Mouse (Mus musculus): Measurements from ENCODE around the gene Iffo2.
A peak's percentile ranks its signal among the peaks of the same experiment; 100 is the strongest.

Iffo2 gene

GRCm38 (mm10) chr4:139532081-139532480 lies 1.7 kb downstream of the Iffo2 start:
- DNase-seq (ENCODE audit: low read depth): no peak

- no peak for DNase-seq (ENCODE audit: low read depth)
Measured at GRCm38 (mm10) chr4:139535127-139535695, 4.9 kb downstream of the Iffo2 start.

DNA sequence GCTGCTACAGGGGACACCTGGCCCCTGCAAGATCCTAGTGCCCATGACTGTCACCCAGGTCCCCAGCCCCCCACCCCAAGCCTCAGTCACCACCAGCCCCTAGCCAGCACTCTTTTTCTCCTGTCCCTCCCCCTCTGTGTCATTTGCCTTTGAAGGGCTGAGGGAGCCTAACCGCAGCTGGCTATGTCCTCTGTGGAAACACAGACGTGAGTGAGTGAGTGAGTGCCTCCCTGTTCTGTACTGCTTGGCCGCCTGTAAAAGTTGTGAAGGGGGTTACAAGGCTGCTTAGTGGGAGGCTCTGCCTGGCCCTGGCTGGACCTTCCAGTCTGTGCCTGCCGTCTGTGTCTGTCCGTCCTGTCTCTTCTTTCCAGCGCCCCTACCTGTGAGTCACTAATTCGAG lies 5.4 kb downstream of the Iffo2 start:
- DNase-seq (ENCODE audit: low read depth): no peak

DNA sequence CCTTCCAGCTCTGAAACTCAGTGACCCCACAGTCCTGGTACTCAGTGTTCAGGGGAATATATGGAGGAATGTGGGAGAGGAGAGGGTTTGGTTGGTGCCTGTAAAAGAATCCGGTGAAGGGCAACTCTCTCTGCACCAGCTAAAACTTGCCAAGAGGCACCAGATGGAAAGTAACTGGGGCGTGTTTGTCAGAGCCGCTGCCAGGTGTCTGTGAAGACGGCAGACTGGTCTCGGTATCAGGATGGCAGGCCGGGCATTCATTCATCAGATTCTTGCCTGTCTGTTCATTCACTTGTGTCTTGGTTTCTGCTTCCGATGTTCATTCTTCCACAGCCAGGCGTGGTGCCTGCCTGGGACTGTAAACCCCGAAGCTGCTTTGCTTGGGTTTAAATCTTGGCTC lies 6.4 kb downstream of the Iffo2 start:
- DNase-seq (ENCODE audit: low read depth): no peak

DNA sequence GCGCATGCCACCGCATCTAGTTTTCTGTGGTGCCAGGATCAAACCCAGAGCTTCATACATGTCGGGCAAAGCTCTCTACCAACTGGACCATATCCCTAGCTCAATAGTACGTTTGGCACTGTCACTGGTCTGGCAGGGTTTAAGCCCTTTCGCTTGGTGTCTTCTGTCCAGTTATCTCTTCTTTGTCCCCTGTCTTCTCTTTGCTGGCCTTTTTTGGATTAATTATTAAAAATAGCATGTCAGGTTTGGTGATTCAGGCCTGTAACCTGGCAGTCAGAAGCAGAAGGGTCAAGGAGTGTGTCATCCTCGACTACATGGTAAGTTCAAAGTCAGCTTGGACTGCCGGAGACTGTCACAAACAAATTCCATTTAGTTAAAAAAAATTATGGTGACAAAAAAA lies 10.4 kb downstream of the Iffo2 start:
- no peak for DNase-seq (ENCODE audit: low read depth)

- no peak for DNase-seq (ENCODE audit: low read depth)
Measured at GRCm38 (mm10) chr4:139545791-139546190, 15.4 kb downstream of the Iffo2 start.

DNA sequence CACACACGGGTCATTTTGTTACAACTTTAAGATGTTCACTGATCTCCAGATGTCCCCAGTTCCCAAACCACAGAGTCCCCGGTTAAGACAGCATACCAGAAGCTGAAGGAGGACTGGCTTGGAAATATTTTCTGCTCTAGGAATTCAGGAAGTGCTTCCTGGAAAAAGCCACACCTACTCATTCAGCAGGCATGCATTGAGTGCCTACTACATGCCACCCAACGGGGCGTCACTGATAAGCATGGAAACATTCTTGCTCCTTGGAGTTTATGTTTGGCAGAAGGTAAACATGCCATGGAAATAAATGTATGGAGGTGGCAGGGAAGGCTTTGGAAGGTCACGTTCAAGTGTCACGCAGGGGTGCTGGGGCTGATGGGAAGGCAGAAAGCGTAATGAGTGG lies 19.1 kb downstream of the Iffo2 start:
- DNase-seq (ENCODE audit: low read depth): no peak

DNA sequence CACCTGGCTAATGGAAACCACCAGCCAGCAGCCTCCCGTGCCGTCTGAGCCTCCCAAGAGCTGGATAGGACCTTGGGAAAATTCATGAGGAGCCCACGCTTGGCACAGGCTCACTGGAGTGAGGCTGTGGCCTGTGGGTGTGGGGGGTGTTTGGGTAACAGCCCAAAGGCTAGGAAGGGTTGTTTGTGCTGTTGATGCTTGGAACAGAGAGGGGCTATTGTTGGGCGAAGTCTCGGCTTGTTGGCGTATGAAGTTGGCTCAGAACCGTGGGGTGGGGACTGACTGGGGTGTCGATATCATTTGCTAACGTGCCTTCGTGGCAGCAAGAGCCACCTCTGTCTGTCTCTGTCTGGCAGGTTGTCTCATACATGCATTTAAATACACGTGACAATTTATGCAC lies 24.9 kb downstream of the Iffo2 start:
- DNase-seq (ENCODE audit: low read depth): no peak

- DNase-seq (ENCODE audit: low read depth): peak; percentile 45
Measured at GRCm38 (mm10) chr4:139555951-139556350, 25.6 kb downstream of the Iffo2 start.

- no peak for DNase-seq (ENCODE audit: low read depth)
Measured at GRCm38 (mm10) chr4:139568361-139568760, 38.0 kb downstream of the Iffo2 start.

DNA sequence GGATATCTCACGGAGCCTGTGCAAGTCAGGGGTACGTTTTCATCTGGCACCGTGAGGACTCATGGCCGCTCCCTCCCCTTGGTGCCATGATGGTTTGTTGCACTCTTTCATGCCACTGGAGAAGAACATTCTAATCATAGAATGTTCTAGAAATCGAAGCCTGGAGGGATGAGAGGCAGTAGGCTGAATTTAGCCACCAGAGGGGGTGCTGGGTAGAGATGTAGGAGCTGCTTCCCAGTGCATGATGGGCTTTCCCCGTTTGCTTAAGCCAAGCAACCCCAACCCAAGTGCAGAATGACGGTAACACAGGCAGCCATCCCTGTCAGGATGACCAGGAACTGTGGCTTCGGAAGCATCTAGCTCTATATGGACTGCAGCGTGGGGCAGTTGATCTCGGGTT lies 40.4 kb downstream of the Iffo2 start:
- peak; percentile 74 for DNase-seq (ENCODE audit: low read depth)

DNA sequence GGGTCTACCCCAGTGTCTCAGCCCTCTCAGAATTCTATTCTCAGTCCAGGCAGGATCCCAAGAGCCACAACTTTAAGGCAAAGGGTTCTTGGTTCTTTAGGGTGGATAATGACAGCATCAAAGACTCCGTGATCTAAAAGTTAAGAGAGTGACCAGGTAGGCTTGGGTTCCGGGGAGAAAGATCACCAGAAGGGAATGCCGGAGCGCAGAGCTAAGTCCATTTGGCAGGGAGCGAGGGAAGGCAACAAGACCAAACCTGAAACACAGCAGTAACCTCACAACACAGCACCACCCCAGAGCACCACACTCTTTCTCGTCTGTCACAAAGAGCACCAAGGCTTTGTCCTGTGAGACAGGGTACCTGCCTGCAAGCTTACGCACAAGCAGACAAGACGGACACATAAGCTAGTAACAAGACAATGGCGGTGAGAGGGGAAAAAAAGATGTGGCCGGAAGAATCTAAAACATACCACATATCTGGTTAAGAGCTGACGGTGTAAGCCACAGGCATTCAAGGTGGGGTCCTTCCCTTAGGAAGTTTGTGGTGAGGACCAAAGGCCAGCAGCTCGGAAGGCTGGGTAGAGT lies 42.7 kb downstream of the Iffo2 start:
- DNase-seq (ENCODE audit: low read depth): peak; percentile 50

DNA sequence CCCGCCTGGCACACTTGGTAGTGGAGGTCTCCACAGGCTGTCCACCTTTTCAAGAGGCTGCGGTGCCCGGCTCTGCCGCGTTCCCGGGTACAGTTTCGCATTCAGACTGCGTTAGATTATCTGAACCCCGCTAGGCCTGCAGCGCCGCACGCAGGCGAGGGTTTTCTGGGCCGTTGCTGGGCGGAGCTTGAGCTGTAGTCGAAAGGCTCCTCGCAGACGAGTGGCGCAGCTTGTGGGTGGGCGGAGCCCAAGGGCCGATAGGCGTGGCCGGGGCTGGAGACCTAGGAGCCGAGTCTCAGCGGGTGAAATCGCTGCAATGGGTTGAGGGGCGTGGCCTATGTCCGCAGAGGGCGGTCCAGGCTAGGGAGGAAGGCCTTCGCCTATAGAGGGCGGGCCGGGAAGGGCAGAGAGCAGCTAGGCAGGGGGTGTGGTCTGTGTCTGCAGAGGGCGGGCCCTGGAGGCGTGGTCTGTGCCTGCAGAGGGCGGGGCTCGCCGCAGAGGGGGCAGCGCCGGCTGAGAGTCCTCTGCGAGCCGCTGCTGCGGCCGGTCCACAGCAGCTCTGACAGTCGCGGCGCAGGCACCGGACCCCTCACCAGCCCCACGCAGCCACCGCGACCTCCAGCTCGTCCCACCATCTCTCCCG lies 43.9 kb downstream of the Iffo2 start:
- peak; percentile 100 for DNase-seq (ENCODE audit: low read depth)

- DNase-seq (ENCODE audit: low read depth): peak; percentile 79
Measured at GRCm38 (mm10) chr4:139574799-139575672, 44.7 kb downstream of the Iffo2 start.

DNA sequence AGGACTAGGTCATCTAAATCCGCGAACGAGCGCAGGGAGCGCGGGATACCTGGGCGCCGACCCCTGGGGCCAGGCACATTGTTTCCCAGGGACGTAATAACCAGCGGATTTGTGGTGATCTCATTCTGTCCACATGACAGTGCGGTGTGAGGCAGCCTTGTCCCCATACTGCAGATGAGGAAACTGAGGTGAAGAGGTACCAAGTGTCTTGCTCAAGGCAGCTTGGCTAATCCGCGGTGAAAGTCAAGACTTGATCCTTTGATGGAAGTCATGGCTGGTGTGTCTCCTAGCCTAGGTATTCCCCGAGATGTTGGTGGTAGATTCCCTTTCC lies 45.3 kb downstream of the Iffo2 start:
- peak; percentile 69 for DNase-seq (ENCODE audit: low read depth)

DNA sequence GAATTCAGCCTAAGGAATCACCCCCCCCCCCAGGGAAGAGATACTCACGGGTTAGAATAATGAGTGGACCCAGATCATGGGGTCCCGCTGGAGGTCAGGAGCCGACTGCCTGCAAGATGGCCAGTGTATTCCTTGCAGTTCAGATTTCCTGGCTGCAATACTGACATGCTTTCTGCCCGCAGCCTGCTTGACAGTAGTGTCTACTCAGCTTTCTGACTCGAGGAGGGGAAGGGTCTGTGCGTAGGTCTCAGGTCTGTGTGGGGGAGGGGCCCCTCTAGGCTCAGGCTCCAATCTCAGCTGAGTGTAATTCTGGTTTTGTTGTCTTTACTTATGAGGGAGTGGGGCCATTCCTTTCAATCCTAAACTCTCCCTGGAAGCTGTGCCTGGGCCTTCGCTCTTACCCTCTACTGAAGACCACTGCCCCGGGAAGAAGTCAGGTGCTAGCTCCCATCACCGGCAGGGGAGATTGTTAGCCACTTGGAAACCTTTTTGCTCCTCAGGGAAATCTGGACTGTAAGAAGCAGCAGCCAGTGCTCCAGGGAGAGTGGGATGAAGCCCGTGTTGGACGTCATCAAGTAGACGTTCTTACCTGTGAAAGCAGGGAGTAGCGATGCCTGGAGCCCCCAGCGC lies 46.0 kb downstream of the Iffo2 start:
- peak; percentile 33 for DNase-seq (ENCODE audit: low read depth)

DNA sequence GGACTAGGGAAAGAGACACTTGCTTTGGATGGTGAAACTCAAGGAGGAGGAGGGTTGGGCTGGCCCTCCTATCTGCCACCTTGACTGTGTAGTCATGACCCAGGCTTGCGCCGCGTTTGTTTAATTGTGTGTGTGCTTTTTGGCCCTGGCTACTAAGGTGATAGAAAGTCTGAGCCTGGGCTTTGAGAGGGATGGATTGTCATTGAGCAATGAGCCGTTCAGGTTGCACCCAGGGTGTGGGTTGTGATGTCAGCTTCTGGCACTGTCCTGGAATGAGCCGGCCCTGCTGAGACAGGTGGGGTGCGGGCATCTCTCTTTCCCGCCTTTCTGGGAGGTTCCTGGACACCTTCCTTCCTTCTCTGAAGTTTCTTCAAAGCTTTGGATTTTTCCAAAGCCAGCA lies 46.7 kb downstream of the Iffo2 start:
- no peak for DNase-seq (ENCODE audit: low read depth)

GRCm38 (mm10) chr4:139578389-139578788 lies 48.0 kb downstream of the Iffo2 start:
- DNase-seq (ENCODE audit: low read depth): peak; percentile 80

- peak; percentile 95 for DNase-seq (ENCODE audit: low read depth)
Measured at GRCm38 (mm10) chr4:139579003-139579402, 48.7 kb downstream of the Iffo2 start.

GRCm38 (mm10) chr4:139579466-139579865 lies 49.1 kb downstream of the Iffo2 start:
- DNase-seq (ENCODE audit: low read depth): no peak

DNA sequence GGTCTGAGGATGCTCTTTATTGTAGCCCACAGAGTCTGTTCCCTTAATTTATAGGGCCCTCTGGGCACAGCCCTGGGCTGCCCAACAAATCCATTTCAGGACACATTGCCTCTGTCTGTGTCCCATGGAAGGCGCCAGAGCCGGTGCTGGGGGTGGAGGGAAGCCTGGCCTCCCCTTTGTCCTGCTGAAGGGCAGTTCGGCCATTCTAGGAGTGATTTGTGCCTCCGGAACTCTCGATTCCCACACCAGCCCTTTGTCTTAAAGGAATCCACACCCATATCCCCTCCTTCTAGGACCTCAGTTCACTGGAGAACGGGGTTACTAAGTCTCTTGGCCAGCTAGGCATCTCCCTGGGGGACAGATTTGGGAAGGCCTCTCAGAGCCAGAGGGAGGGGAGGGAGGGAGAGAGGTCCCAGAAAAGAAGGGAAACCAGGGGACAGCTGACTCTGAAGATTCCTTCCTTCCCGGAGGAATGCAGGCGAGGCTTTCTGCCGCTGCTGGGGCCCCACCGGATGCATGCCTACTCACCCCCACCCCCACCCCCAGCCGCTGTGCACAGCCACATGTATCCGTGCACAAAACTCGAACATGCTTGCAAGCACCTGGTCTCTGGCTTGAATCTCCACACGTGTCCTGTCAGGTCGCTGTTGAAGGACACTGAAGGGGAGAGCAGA lies 50.5 kb downstream of the Iffo2 start:
- peak; percentile 60 for DNase-seq (ENCODE audit: low read depth)
